Mouse (Mus musculus) kidney, adult 2 months (tissue): ENCODE results near the gene Cyp2w1.

Source experiments
- CTCF ChIP-seq: fragments of 200-500 bp; conservative IDR thresholded peaks from 2 replicates; pipeline ENCODE4 v1.5.1; 2011; ENCODE audit warnings: low read depth, mild to moderate bottlenecking, control low read depth, low read length, moderate library complexity, mixed read lengths; ENCODE audit not compliant: insufficient read depth, insufficient read length
- POLR2A ChIP-seq: fragments of 200-500 bp; IDR thresholded peaks from one replicate; pipeline ENCODE4 v1.6.1; 2011; ENCODE audit warnings: low read depth, low read length, control low read depth

- TF ChIP-seq CTCF (no peak), POLR2A (peak; percentile 89)
These were observed 19.4 kb downstream of the Cyp2w1 start for GRCm38 (mm10) chr5:139371631-139372401.
